Mouse (Mus musculus) lung, postnatal 0 days (tissue): ENCODE measurements around the gene Gstt3.

Experiments used
- CTCF ChIP-seq: IDR thresholded peaks from 2 replicates; pipeline ENCODE4 v1.5.1; 2016; ENCODE audit warnings: antibody characterized with exemption, mild to moderate bottlenecking
- EP300 ChIP-seq: IDR thresholded peaks from 2 replicates; pipeline ENCODE4 v1.6.1; 2016; ENCODE audit warnings: antibody characterized with exemption, mild to moderate bottlenecking, control low read depth

DNA sequence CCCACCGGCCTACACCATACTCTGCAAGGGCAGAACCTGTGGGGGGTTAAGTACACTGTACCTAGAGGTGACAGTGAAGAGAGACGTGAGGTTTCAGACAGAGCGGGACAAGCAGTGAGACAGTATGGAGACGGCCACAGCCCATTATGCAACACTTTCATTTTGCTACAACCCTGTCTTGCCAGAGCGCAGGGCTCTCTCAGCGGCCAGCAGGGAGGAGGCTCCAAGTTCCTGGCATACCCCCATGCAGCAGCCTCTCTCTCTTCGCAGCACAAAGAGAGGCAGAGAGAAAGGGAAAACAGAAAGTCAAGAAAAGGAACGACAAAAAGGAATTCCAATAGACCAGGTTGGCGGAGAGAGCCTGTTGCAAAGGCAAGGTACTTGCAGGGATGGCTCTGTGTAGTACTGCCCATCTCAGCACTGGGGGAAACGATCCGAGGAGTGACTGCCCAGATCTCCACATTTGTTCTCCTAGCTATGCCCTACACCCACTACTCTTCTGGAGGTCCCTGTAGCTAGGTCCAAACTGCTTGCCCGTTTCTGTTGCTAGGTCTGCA is 16.5 kb upstream of the Gstt3 start:
- TF ChIP-seq CTCF: no peak
- no peak for TF ChIP-seq EP300
